Mouse (Mus musculus): ENCODE data around the gene Wnt9b. TPM values are rescaled to one million over a fixed set of nuclear protein-coding genes. Genes with fewer than 3 reads are reported as not detected.

Gene Wnt9b
- polyA plus RNA-seq, 1 experiment from 2014 or later = 0.19 TPM

DNA sequence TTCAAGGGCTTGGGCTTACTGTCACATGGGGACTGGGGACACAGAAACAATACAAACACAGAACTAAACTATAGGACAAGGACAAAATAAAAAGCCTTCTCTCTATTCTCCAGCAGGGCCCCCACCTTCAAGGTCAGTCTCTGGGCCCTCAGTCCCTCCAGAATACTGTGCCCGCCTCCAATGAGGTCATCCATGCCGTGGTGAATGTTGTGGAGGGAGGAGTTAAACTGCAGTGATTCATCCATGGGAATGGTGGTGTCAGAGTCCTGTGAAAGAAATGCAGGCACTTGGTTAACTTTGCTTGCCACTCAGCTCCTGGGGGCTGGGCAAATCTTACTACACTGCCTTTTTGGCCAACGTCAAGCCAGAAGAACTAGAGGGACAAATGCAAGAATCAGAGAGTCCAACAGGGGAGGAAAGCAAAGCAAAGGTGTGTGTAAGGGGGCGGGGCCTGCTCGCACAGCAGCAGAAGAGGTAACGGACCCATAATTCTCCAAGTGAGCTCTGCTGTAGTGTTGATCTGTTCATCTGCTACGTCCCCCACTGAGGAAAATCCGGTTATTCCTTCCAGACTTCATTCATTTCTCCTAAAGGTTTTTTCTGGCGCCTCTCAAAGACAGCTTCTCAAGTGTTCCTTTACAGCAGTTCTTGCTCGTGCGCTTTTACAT is 65.8 kb downstream of the Wnt9b start:
- no peak for DNase-seq (ENCODE audit: low spot score)
- H3K36me3 ChIP-seq (ENCODE audit: control insufficient read depth, insufficient read depth, low read length) = peaks cover 33% of the 10 kb centered on the region
- no peak overlapping the region for H3K27ac ChIP-seq (ENCODE audit: low read depth, low read length)
- no peak overlapping the region for H3K9ac ChIP-seq (ENCODE audit: low read depth, low read length)
- no peak for ATAC-seq (replicated peaks; ENCODE audit: low FRiP score)
- no peaks in the 10 kb centered on the region for H3K9me3 ChIP-seq (ENCODE audit: control insufficient read depth, low read length)
- no peak overlapping the region for H3K4me3 ChIP-seq (ENCODE audit: low read depth, low read length)
- no peaks in the 10 kb centered on the region for H3K27me3 ChIP-seq (replicated peaks; ENCODE audit: control insufficient read depth, insufficient read depth, low read length)
- H3K4me2 ChIP-seq = no peak overlapping the region
- 85% methylated on average over 11 of the region's 11 CpGs for WGBS
- peaks cover 3% of the 10 kb centered on the region; the same call in 1 of the 2 replicates for H3K4me1 ChIP-seq (replicated peaks; ENCODE audit: control insufficient read depth, insufficient read depth, low read length)

Other genes with a start within 250 kb of the Wnt9b start
- gene Lrrc37a, start 245.2 kb downstream of the Wnt9b start, polyA plus RNA-seq (2014; fragmentation: Nextera tagmentation; extraction: Ambion mirVana) = not detected in 2 replicates
- not detected in 2 replicates for gene Gm884, start 128.7 kb downstream of the Wnt9b start, polyA plus RNA-seq (2014; fragmentation: Nextera tagmentation; extraction: Ambion mirVana)
- gene Lyzl6, start 110.9 kb downstream of the Wnt9b start, polyA plus RNA-seq (2014; fragmentation: Nextera tagmentation; extraction: Ambion mirVana) = not detected in 2 replicates
- gene Rprml, start 100.3 kb downstream of the Wnt9b start, polyA plus RNA-seq (2014; fragmentation: Nextera tagmentation; extraction: Ambion mirVana) = not detected in 2 replicates
- gene Gosr2, start 51.9 kb downstream of the Wnt9b start, polyA plus RNA-seq (2014; fragmentation: Nextera tagmentation; extraction: Ambion mirVana) = 65.9 and 78.1 TPM in 2 replicates
- gene Wnt3, start 24.3 kb upstream of the Wnt9b start, polyA plus RNA-seq (2014; fragmentation: Nextera tagmentation; extraction: Ambion mirVana) = 0.43 and 0.47 TPM in 2 replicates
- gene Nsf, start 204.2 kb upstream of the Wnt9b start, polyA plus RNA-seq (2014; fragmentation: Nextera tagmentation; extraction: Ambion mirVana) = 50.3 and 54.3 TPM in 2 replicates
- gene Arf2, start 216.9 kb upstream of the Wnt9b start, polyA plus RNA-seq (2014; fragmentation: Nextera tagmentation; extraction: Ambion mirVana) = 28.2 and 32.7 TPM in 2 replicates

Data from liver, embryonic 11.5 days (tissue).